Mouse (Mus musculus) thymus, adult 2 months (tissue): ENCODE data around the gene Gm9999.

Experiments
- CTCF ChIP-seq: fragments of 200-500 bp; IDR thresholded peaks from 2 replicates; pipeline ENCODE4 v1.5.1; 2012; ENCODE audit warnings: mild to moderate bottlenecking, control low read depth, low read length, moderate library complexity, borderline replicate concordance; ENCODE audit not compliant: control insufficient read depth, poor library complexity, insufficient read depth; ENCODE audit errors: extremely low read depth
- POLR2A ChIP-seq: fragments of 200-500 bp; IDR thresholded peaks from 2 replicates; pipeline ENCODE4 v1.6.1; 2012; ENCODE audit warnings: mild to moderate bottlenecking, low read length, control low read depth, moderate library complexity; ENCODE audit not compliant: control insufficient read depth, poor library complexity, insufficient read depth; ENCODE audit errors: extremely low read depth

GRCm38 (mm10) chr7:46983280-46983679 lies at the start of gene Gm9999:
- TF ChIP-seq CTCF (no peak), POLR2A (no peak)
